Mouse (Mus musculus) forebrain, embryonic 16.5 days (tissue): Measurements from ENCODE around the gene Edem3. TPM values are rescaled to one million over a fixed set of nuclear protein-coding genes. Genes with fewer than 3 reads are reported as not detected.
A peak's percentile ranks its signal among the peaks of the same experiment; 100 is the strongest.

Experiments used
- ATAC-seq: fragments of 200-750 bp; cut with Nextera tagmentation; 2 replicates; pipeline ENCODE4 v1.8.0; 2017; ENCODE audit warnings: mild to moderate bottlenecking, moderate library complexity
- H3K27ac ChIP-seq: fragments of 300-500 bp; sonication (generic); 2 replicates; pipeline ENCODE4 v1.5.1; 2014; ENCODE audit warnings: low read length, control low read depth
- H3K27me3 ChIP-seq: fragments of 300-500 bp; sonication (generic); replicated peaks from 2 replicates; pipeline ENCODE4 v1.6.1; 2014; ENCODE audit warnings: low read length; ENCODE audit not compliant: control insufficient read depth, insufficient read depth
- H3K36me3 ChIP-seq: fragments of 300-500 bp; sonication (generic); 2 replicates; pipeline ENCODE4 v1.6.1; 2014; ENCODE audit not compliant: control insufficient read depth, insufficient read depth
- H3K4me1 ChIP-seq: fragments of 300-500 bp; sonication (generic); replicated peaks from 2 replicates; pipeline ENCODE4 v1.6.1; 2014; ENCODE audit warnings: low read length; ENCODE audit not compliant: control insufficient read depth, insufficient read depth
- H3K4me2 ChIP-seq: fragments of 300-500 bp; sonication (generic); 2 replicates; pipeline ENCODE4 v1.6.1; 2014; ENCODE audit warnings: mild to moderate bottlenecking, low read length, control low read depth
- H3K4me3 ChIP-seq: fragments of 300-500 bp; sonication (generic); replicated peaks from 2 replicates; pipeline ENCODE4 v1.5.1; 2014; ENCODE audit warnings: mild to moderate bottlenecking, low read length, control low read depth
- H3K9ac ChIP-seq: fragments of 300-500 bp; sonication (generic); replicated peaks from 2 replicates; pipeline ENCODE4 v1.6.1; 2014; ENCODE audit warnings: low read depth, low read length, control low read depth
- H3K9me3 ChIP-seq: fragments of 300-500 bp; sonication (generic); 2 replicates; pipeline ENCODE4 v1.6.1; 2016; ENCODE audit warnings: low read length; ENCODE audit not compliant: control insufficient read depth
- WGBS: fragments of 180-500 bp; shearing (Covaris S2); extraction: QIAGEN DNeasy Blood & Tissue Kit; methylation state at CpG from one replicate; pipeline ENCODE4 v1.1.7; 2014; 5-methylcytosine and 5-hydroxymethylcytosine counted together
- polyA plus RNA-seq: library from polyadenylated mRNA; unstranded; fragments of >200 nt; fragmentation: Nextera tagmentation; extraction: Ambion mirVana; gene quantifications from 2 replicates; pipeline ENCODE4 v1.2.1, GENCODE M21; 2015

Edem3 gene
- polyA plus RNA-seq, 1 experiment from 2014 or later: 21.2 TPM

- Histone ChIP-seq H3K27me3 (0 out of 2 replicates have a peak, but pooled peaks cover 4% of the 10 kb centered on the region), H3K9me3 (no peaks in the 10 kb centered on the region), H3K4me3 (no peak overlapping the region), H3K4me2 (no peak overlapping the region), H3K36me3 (no peaks in the 10 kb centered on the region), H3K9ac (no peak overlapping the region), H3K27ac (no peak overlapping the region), H3K4me1 (peaks cover 3% of the 10 kb centered on the region; the same call in 1 of the 2 replicates)
- no peak for ATAC-seq
- WGBS: 74% methylated on average over 11 of the region's 11 CpGs
Measured at GRCm38 (mm10) chr1:151716024-151716710, 39.0 kb upstream of the Edem3 start.

- Histone ChIP-seq H3K4me2 (no peak overlapping the region), H3K27ac (no peak overlapping the region), H3K36me3 (no peaks in the 10 kb centered on the region), H3K4me1 (peaks cover 13% of the 10 kb centered on the region), H3K4me3 (no peak overlapping the region), H3K9ac (no peak overlapping the region), H3K27me3 (0 out of 2 replicates have a peak, but pooled peaks cover 4% of the 10 kb centered on the region), H3K9me3 (no peaks in the 10 kb centered on the region)
- 94% methylated on average over 5 of the region's 5 CpGs for WGBS
- ATAC-seq: no peak
Measured at GRCm38 (mm10) chr1:151717624-151718023, 37.5 kb upstream of the Edem3 start.

GRCm38 (mm10) chr1:151718575-151718974, 36.6 kb upstream of the Edem3 start:
- H3K4me2 ChIP-seq: no peak overlapping the region
- 91% methylated on average over 8 of the region's 8 CpGs for WGBS
- ATAC-seq: no peak

GRCm38 (mm10) chr1:151719911-151720310, 35.3 kb upstream of the Edem3 start:
- Histone ChIP-seq H3K36me3 (no peaks in the 10 kb centered on the region), H3K9ac (no peak overlapping the region), H3K4me2 (no peak overlapping the region), H3K27me3 (0 out of 2 replicates have a peak, but pooled peaks cover 4% of the 10 kb centered on the region), H3K9me3 (no peaks in the 10 kb centered on the region), H3K4me3 (no peak overlapping the region), H3K27ac (no peak overlapping the region), H3K4me1 (peaks cover 13% of the 10 kb centered on the region)
- WGBS: 94% methylated on average over 5 of the region's 5 CpGs
- ATAC-seq: no peak

More at GRCm38 (mm10) chr1:151718575-151718974, 36.6 kb upstream of the Edem3 start:
- 0 out of 2 replicates have a peak, but pooled peaks cover 4% of the 10 kb centered on the region for H3K27me3 ChIP-seq
- no peaks in the 10 kb centered on the region for H3K36me3 ChIP-seq
- no peak overlapping the region for H3K9ac ChIP-seq
- H3K9me3 ChIP-seq: no peaks in the 10 kb centered on the region
- no peak overlapping the region for H3K27ac ChIP-seq
- no peak overlapping the region for H3K4me3 ChIP-seq
- H3K4me1 ChIP-seq: peaks cover 13% of the 10 kb centered on the region

GRCm38 (mm10) chr1:151720566-151720965, 34.6 kb upstream of the Edem3 start:
- no peaks in the 10 kb centered on the region for H3K36me3 ChIP-seq
- 0 out of 2 replicates have a peak, but pooled peaks cover 4% of the 10 kb centered on the region for H3K27me3 ChIP-seq
- no peak for ATAC-seq
- H3K4me1 ChIP-seq: peaks cover 13% of the 10 kb centered on the region
- H3K4me2 ChIP-seq: no peak overlapping the region
- no peaks in the 10 kb centered on the region for H3K9me3 ChIP-seq
- no peak overlapping the region for H3K4me3 ChIP-seq
- WGBS: 75% methylated on average over 2 of the region's 2 CpGs
- H3K9ac ChIP-seq: no peak overlapping the region
- no peak overlapping the region for H3K27ac ChIP-seq

GRCm38 (mm10) chr1:151721357-151721983, 33.7 kb upstream of the Edem3 start:
- Histone ChIP-seq H3K27ac (no peak overlapping the region), H3K4me2 (no peak overlapping the region), H3K9ac (no peak overlapping the region), H3K9me3 (no peaks in the 10 kb centered on the region), H3K4me1 (peaks cover 13% of the 10 kb centered on the region), H3K36me3 (no peaks in the 10 kb centered on the region), H3K27me3 (0 out of 2 replicates have a peak, but pooled peaks cover 4% of the 10 kb centered on the region), H3K4me3 (no peak overlapping the region)
- peak; percentile 50 for ATAC-seq
- 29% methylated on average over 10 of the region's 10 CpGs for WGBS

GRCm38 (mm10) chr1:151723771-151724170, 31.4 kb upstream of the Edem3 start:
- Histone ChIP-seq H3K27ac (no peak overlapping the region), H3K27me3 (0 out of 2 replicates have a peak, but pooled peaks cover 4% of the 10 kb centered on the region), H3K4me2 (no peak overlapping the region), H3K9ac (no peak overlapping the region), H3K4me1 (peaks cover 13% of the 10 kb centered on the region), H3K9me3 (no peaks in the 10 kb centered on the region), H3K36me3 (no peaks in the 10 kb centered on the region), H3K4me3 (no peak overlapping the region)
- no peak for ATAC-seq
- 90% methylated on average over 4 of the region's 4 CpGs for WGBS

GRCm38 (mm10) chr1:151725590-151725989, 29.6 kb upstream of the Edem3 start:
- no peak overlapping the region for H3K9ac ChIP-seq
- no peak for ATAC-seq
- no peaks in the 10 kb centered on the region for H3K9me3 ChIP-seq
- H3K4me3 ChIP-seq: no peak overlapping the region
- H3K27me3 ChIP-seq: no peaks in the 10 kb centered on the region
- H3K36me3 ChIP-seq: no peaks in the 10 kb centered on the region
- WGBS: 91% methylated on average over 2 of the region's 2 CpGs
- H3K4me1 ChIP-seq: peaks cover 13% of the 10 kb centered on the region
- H3K4me2 ChIP-seq: no peak overlapping the region
- H3K27ac ChIP-seq: no peak overlapping the region

GRCm38 (mm10) chr1:151726358-151726757, 28.8 kb upstream of the Edem3 start:
- no peak overlapping the region for H3K4me2 ChIP-seq

More at GRCm38 (mm10) chr1:151726358-151726757, 28.8 kb upstream of the Edem3 start:
- ATAC-seq: no peak
- Histone ChIP-seq H3K9ac (no peak overlapping the region), H3K4me3 (no peak overlapping the region), H3K4me1 (peaks cover 9% of the 10 kb centered on the region), H3K27me3 (no peaks in the 10 kb centered on the region), H3K27ac (no peak overlapping the region), H3K36me3 (no peaks in the 10 kb centered on the region), H3K9me3 (no peaks in the 10 kb centered on the region)
- 89% methylated on average over 6 of the region's 6 CpGs for WGBS
